Mouse (Mus musculus) C2C12 (cell line): ENCODE data around the gene Gpr35. TPM values are rescaled to one million over a fixed set of nuclear protein-coding genes. Genes with fewer than 3 reads are reported as not detected.
"Not testable (repeated sequence)": the region's sequence is repeated elsewhere in the genome, so short reads cannot be mapped to it uniquely, and the experiment has no call there.

Source experiments
- H3K27me3 ChIP-seq: one replicate; pipeline ENCODE4 v1.6.1; 2011; ENCODE audit not compliant: control insufficient read depth, insufficient read depth, insufficient read length
- H3K36me3 ChIP-seq: one replicate; pipeline ENCODE4 v1.6.1; 2011; ENCODE audit not compliant: control insufficient read depth, insufficient read depth
- H3K4me3 ChIP-seq: one replicate; pipeline ENCODE4 v1.5.1; 2011; ENCODE audit warnings: mild to moderate bottlenecking, control low read depth; ENCODE audit not compliant: poor library complexity, insufficient read depth, severe bottlenecking
- H3K79me2 ChIP-seq: one replicate; pipeline ENCODE4 v1.6.1; 2011; ENCODE audit not compliant: control insufficient read depth, insufficient read depth
- H3K79me3 ChIP-seq: one replicate; pipeline ENCODE4 v1.6.1; 2011; ENCODE audit warnings: low read depth, control low read depth
- H3ac ChIP-seq: one replicate; pipeline ENCODE3; 2011; ENCODE audit warnings: low read depth; ENCODE audit not compliant: control insufficient read depth, insufficient read length
- CEBPB ChIP-seq: IDR thresholded peaks from one replicate; pipeline ENCODE4 v1.6.1; 2011; ENCODE audit warnings: low read depth, mild to moderate bottlenecking, control low read depth, moderate library complexity
- CTCF ChIP-seq: IDR thresholded peaks from one replicate; pipeline ENCODE4 v1.5.1; 2011; ENCODE audit not compliant: control insufficient read depth, insufficient read depth, insufficient read length
- FOSL1 ChIP-seq: IDR thresholded peaks from one replicate; pipeline ENCODE4 v1.8.0; 2011; ENCODE audit warnings: mild to moderate bottlenecking, low read length; ENCODE audit not compliant: poor library complexity, insufficient read depth, severe bottlenecking
- MAX ChIP-seq: IDR thresholded peaks from one replicate; pipeline ENCODE4 v1.6.1; 2011; ENCODE audit warnings: mild to moderate bottlenecking, control low read depth
- MYOD1 ChIP-seq: IDR thresholded peaks from one replicate; pipeline ENCODE4 v1.6.1; 2011; ENCODE audit warnings: low read depth; ENCODE audit not compliant: control insufficient read depth, insufficient read length
- MYOG ChIP-seq: IDR thresholded peaks from one replicate; pipeline ENCODE4 v1.6.1; 2011; ENCODE audit not compliant: control insufficient read depth, insufficient read length; ENCODE audit errors: extremely low read depth
- USF1 ChIP-seq: IDR thresholded peaks from one replicate; pipeline ENCODE4 v1.6.1; 2011; ENCODE audit warnings: low read depth, mild to moderate bottlenecking, control low read depth, moderate library complexity
- polyA plus RNA-seq: library from polyadenylated mRNA; unstranded; fragments of >200 nt; fragmentation: generic; extraction: Trizol; gene quantifications from one replicate; pipeline ENCODE4 v1.2.1, GENCODE M21; 2012; ENCODE audit warnings: missing spikeins

Gene Gpr35
- polyA plus RNA-seq, 1 experiment = 0.13 TPM

DNA sequence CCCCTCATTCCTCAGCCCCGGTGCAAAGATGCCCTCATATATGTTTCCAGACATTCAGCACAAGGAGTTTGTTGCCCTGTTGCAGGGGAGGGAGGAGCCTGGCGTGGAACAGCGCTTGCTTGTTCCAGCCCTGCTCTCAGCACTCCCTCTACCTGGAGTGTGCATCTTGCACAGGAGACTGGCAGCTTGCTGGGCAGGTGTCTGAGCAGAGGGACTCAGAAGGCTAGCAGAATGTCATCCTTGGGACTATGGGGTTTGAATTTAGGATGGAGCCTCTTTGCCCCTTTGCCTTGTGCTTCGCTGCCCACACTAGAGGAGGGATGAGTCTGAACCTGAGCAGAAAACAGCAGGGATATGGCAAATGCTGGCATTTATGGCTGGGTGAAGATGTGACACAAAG is 10.9 kb upstream of the Gpr35 start:
- no peak for TF ChIP-seq CEBPB
- TF ChIP-seq MAX = no peak
- TF ChIP-seq MYOG = no peak
- no peak for TF ChIP-seq CTCF
- TF ChIP-seq FOSL1 = no peak
- TF ChIP-seq USF1 = no peak
- no peak for TF ChIP-seq MYOD1
- Histone ChIP-seq H3K79me3 (peaks cover 5% of the 10 kb centered on the region), H3K27me3 (no peaks in the 10 kb centered on the region), H3ac (no peak overlapping the region), H3K36me3 (peaks cover 17% of the 10 kb centered on the region), H3K4me3 (no peak overlapping the region), H3K79me2 (peaks cover 19% of the 10 kb centered on the region)

DNA sequence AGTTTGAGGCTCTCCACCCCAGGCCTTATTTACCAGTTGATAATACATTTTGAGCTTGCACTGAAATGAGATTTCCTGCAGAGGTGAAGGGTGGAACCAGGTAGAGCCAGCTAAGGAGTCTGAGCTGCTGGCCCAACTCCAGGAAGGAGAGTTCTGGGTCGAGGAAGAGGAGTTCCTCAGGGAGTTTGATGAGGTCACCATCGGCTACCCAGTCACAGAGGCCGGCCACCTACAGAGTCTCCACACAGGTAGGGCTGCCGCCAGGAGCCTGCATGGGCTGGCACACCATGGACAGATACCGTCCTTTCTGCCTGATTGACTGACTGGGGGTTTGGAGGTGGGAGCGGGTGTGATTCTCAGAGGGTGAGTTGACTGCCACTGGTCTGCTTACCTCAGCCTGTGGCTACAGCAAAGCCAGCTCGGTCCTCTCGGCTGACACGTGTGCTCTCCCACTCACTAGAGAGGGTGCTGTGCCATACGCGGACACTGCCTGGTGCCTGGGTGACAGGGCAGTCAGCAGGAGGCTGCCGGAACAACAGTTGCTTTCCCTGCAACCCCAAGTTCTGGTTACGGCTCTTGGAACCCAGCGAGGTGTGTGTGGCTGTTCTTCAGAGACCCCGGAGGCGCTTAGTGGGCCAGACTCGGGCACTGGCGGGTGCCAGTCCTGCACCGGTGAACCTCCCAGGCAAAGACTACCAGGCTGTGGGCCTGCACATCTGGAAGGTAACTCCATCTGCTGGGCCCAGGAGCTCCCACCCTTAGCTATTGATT is 7.3 kb upstream of the Gpr35 start:
- Histone ChIP-seq H3K4me3 (no peak overlapping the region), H3K79me3 (no peaks in the 10 kb centered on the region), H3ac (no peak overlapping the region), H3K79me2 (no peaks in the 10 kb centered on the region), H3K27me3 (no peaks in the 10 kb centered on the region), H3K36me3 (peaks cover 17% of the 10 kb centered on the region)
- TF ChIP-seq MYOG (no peak), MYOD1 (no peak), USF1 (no peak), CEBPB (no peak), CTCF (no peak), MAX (no peak), FOSL1 (no peak)

DNA sequence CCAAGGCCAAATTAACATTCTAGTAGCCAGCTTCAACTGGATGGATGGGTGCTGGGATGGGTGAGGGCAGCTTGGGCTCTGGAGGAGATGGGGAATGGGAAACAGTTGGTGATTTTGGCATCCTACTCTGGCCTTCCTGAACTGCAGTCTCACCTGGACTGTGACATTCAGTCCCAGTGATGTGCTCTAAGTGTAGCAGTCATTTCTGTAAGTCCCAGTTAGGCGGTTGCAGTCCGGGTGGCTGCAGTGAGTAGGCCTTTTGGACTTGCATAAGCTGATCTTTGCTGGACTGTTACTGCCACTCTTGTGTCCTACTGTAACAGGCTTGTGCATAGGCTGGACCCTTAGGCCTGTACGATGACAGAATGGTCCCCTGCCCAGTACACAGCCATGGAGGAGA is 2.7 kb upstream of the Gpr35 start:
- no peak for TF ChIP-seq MYOD1
- no peak for TF ChIP-seq MYOG
- no peak for TF ChIP-seq CEBPB
- no peak for TF ChIP-seq MAX
- no peak for TF ChIP-seq FOSL1
- TF ChIP-seq CTCF = no peak
- no peaks in the 10 kb centered on the region for H3K27me3 ChIP-seq
- H3K79me3 ChIP-seq = no peaks in the 10 kb centered on the region
- no peak overlapping the region for H3K4me3 ChIP-seq
- H3K79me2 ChIP-seq = no peaks in the 10 kb centered on the region
- H3K36me3 ChIP-seq = no peaks in the 10 kb centered on the region
- no peak overlapping the region for H3ac ChIP-seq

DNA sequence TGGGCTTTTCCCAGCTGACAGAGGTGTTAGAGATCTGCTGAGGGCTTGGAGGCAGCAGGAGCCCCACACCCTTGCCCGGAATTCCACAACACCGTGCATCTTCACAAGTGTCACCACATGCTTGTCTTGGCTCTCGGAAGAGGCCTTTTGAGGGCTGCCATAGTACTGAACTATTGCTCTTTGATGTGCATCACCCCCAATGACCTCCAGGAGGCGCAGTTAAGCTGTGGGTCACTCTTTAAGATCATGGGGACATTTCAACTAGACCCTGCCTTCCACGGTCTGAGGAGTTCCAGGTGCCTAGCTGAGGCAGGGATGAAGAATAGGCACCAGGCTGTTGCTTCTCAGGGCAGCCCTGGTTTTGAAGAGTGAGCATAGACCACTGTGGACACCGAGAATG is 1.2 kb upstream of the Gpr35 start:
- no peak overlapping the region for H3ac ChIP-seq
- TF ChIP-seq MAX = no peak
- no peak for TF ChIP-seq USF1
- no peak for TF ChIP-seq CEBPB
- no peak for TF ChIP-seq FOSL1
- TF ChIP-seq MYOG = no peak
- no peak for TF ChIP-seq CTCF
- TF ChIP-seq MYOD1 = no peak
- H3K79me3 ChIP-seq = no peaks in the 10 kb centered on the region
- no peak overlapping the region for H3K4me3 ChIP-seq
- no peaks in the 10 kb centered on the region for H3K36me3 ChIP-seq
- no peaks in the 10 kb centered on the region for H3K79me2 ChIP-seq
- no peaks in the 10 kb centered on the region for H3K27me3 ChIP-seq

DNA sequence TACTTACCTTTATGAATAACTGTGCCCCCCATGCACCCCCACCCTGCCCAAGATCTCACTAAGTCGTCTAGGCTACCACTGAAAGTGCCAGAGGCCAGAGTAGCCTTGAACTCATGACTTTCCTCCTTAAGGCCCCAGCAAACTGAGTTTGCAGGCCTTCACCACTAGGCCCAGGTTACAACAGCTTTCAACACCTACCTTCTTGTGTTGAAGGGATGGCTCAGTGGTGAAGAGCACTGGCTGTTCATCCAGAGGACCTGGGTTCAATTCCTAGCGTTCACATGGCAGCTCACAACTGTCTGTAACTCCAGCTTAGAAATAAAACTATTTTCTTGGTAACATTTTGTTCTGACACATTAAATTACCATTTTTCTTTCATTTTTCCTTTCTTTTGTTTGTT is 3.0 kb downstream of the Gpr35 start:
- Histone ChIP-seq H3K79me3 (no peaks in the 10 kb centered on the region), H3K79me2 (no peaks in the 10 kb centered on the region), H3K4me3 (no peak overlapping the region), H3K27me3 (peaks cover 5% of the 10 kb centered on the region), H3K36me3 (no peaks in the 10 kb centered on the region), H3ac (no peak overlapping the region)
- TF ChIP-seq CEBPB (no peak), CTCF (no peak)

DNA sequence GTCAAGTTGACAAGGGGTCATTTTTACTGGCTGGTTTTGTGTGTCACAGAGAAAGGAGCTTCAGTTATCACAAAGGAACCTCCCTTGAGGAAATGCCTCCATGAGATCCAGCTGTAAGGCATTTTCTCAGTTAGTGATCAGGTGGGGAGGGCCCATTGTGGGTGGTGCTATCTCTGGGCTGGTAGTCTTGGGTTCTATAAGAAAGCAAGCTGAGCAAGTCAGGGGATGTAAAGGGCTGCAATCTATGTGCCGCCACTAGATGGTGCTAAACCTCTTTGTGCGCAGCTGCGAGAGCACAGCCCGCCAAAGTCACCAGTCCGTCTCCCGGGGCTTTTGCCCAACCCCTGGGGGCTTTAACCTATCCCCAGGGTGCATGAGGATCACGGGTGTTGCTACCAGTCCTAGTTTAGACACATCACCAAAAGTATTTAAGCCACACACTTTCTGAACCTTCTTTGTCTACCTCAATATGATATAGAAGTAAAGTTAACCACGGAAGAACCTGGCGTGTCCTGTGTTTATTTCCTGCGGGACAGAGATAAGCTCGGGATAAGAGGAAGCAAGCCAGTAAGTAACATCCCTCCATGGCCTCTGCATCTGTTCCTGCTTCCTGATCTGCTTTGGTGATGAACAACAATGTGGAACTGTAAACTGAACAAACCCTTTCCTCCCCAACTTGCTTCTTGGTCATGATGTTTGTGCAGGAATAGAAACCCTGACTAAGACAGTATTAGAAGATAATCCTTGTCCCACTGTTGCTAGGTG is 6.1 kb downstream of the Gpr35 start:
- H3ac ChIP-seq, H3K36me3 ChIP-seq, H3K79me3 ChIP-seq, H3K4me3 ChIP-seq, H3K79me2 ChIP-seq: not testable (repeated sequence)
- peaks cover 11% of the 10 kb centered on the region for H3K27me3 ChIP-seq
